Comparison of ENCODE assay signal across 8 mouse cellular contexts in the genomic region with DNA sequence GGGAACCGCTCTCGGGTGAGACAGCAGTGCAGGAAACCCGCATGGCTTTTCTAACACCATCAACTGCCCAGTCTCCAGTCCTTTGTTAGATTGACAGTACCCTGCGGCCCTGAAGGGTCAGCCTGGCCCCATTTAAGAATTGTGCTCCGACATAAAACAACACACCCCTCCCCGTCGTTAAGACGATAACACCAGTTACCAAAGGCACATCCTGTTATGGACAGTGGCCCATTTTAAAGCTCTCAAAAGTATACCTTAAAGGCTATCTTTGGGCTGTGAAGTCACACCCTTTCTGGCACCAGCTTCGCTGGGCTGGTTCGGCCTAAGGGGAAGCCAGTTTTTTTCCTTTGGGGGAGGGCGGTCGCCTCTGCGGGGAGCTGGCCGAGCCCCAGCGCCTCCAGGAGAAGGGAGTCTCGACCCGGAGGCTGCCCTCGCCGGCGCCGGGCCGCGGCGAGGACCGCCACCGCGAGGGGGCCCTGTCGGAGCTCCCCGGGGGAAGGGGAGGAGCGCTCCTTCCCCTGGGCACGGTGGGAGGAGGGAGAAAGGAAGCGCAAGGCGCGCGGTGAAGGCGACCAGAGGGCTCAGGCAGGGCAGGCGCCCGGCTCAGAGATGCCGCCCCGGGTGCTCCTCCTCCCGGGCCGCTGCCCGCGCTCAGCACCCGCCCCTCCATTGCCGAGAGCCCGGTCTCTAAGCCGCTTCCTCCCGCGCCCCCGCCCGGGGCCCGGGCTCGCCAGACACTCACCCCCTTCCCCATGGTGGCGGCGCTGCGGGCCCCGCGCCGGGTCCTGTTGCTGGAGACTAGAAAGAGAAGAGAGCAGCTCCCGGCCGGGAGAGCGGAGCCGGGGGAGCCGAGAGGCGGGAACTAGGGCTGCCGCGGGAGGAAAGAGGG. TPM values are rescaled to one million over a fixed set of nuclear protein-coding genes. Genes with fewer than 3 reads are reported as not detected.
DNase-seq lines count a peak whose midpoint lies in the region; ATAC-seq and TF ChIP-seq lines count a peak whose summit lies in the region.

No protein-coding gene starts in this region.

- peaks cover 25% of the 10 kb centered on the region for H3K27me3 ChIP-seq in E14TG2a.4 (ENCODE audit: insufficient read depth, low read length)
- H3K27me3 ChIP-seq in forebrain, embryonic 11.5 days (ENCODE audit: control insufficient read depth, insufficient read depth, low read length) = no peaks in the 10 kb centered on the region
- no peaks in the 10 kb centered on the region for H3K27me3 ChIP-seq in heart, embryonic 16.5 days (ENCODE audit: control insufficient read depth, insufficient read depth, low read length)
- H3K27me3 ChIP-seq in lung, embryonic 14.5 days (ENCODE audit: insufficient read depth, low read length) = no peaks in the 10 kb centered on the region

- peak; percentile 83 for ATAC-seq in forebrain, embryonic 11.5 days (replicated peaks; ENCODE audit: low FRiP score)
- ATAC-seq in heart, embryonic 16.5 days (replicated peaks; ENCODE audit: extremely low read depth, insufficient read depth, low FRiP score) = peak; percentile 80
- ATAC-seq in lung, embryonic 14.5 days (ENCODE audit: insufficient read depth) = peak; percentile 84
- peak; percentile 48 for ATAC-seq in neutrophil, adult 5-6 weeks (ENCODE audit: extremely low read depth, insufficient number of reproducible peaks, low FRiP score, poor library complexity, severe bottlenecking)

- H3K27ac ChIP-seq in forebrain, embryonic 11.5 days (ENCODE audit: low read depth, low read length) = peak overlapping the region; percentile 95
- peak overlapping the region; percentile 100 for H3K27ac ChIP-seq in heart, embryonic 16.5 days (ENCODE audit: low read length)
- H3K27ac ChIP-seq in lung, embryonic 14.5 days (ENCODE audit: low read depth) = peak overlapping the region; percentile 99

- DNase-seq in c-Kit-negative CD71-positive TER-119-positive erythroid progenitor cells, embryonic 14.5 days (ENCODE audit: low read depth, low spot score) = peak; percentile 65
- DNase-seq in forebrain, embryonic 11.5 days (ENCODE audit: low spot score) = peak; percentile 92
- DNase-seq in kidney, postnatal 36 days = peak; percentile 74 to 81
- DNase-seq in lung, embryonic 14.5 days = peak; percentile 91
- peak; percentile 88 for DNase-seq in thymus, postnatal 0 days (ENCODE audit: low spot score)

- WGBS in forebrain, embryonic 11.5 days = under 1% methylated on average over 44 of the region's 68 CpGs
- WGBS in heart, embryonic 16.5 days = under 1% methylated on average over 51 of the region's 68 CpGs
- under 1% methylated on average over 58 of the region's 68 CpGs for WGBS in lung, embryonic 14.5 days

- peaks cover 56% of the 10 kb centered on the region for H3K4me1 ChIP-seq in E14TG2a.4 (replicated peaks; ENCODE audit: low read depth, low read length)
- peaks cover 29% of the 10 kb centered on the region for H3K4me1 ChIP-seq in forebrain, embryonic 11.5 days (replicated peaks; ENCODE audit: control insufficient read depth, insufficient read depth, low read length)
- peaks cover 28% of the 10 kb centered on the region for H3K4me1 ChIP-seq in heart, embryonic 16.5 days (ENCODE audit: control insufficient read depth, insufficient read depth, low read length)
- peaks cover 30% of the 10 kb centered on the region for H3K4me1 ChIP-seq in lung, embryonic 14.5 days (ENCODE audit: insufficient read depth)

- H3K4me3 ChIP-seq in E14TG2a.4 (replicated peaks; ENCODE audit: low read length) = peak overlapping the region; percentile 97
- H3K4me3 ChIP-seq in forebrain, embryonic 11.5 days (ENCODE audit: low read depth, low read length) = peak overlapping the region; percentile 88
- peak overlapping the region; percentile 84 for H3K4me3 ChIP-seq in heart, embryonic 16.5 days (ENCODE audit: low read length)
- peak overlapping the region; percentile 94 for H3K4me3 ChIP-seq in lung, embryonic 14.5 days (ENCODE audit: low read depth, low read length)

- H3K9ac ChIP-seq in forebrain, embryonic 11.5 days (ENCODE audit: low read length) = peak overlapping the region; percentile 95
- H3K9ac ChIP-seq in heart, embryonic 16.5 days (ENCODE audit: low read length) = peak overlapping the region; percentile 100
- peak overlapping the region; percentile 95 for H3K9ac ChIP-seq in lung, embryonic 14.5 days

- no peak for TF ChIP-seq CTCF in E14TG2a.4 (conservative IDR thresholded peaks at IDR 0.05; ENCODE audit: low read length)
- peak; percentile 50 for TF ChIP-seq CTCF in lung, embryonic 14.5 days (IDR thresholded peaks at IDR 0.05; ENCODE audit: low read depth)

- H3K36me3 ChIP-seq in E14TG2a.4 (ENCODE audit: insufficient read depth, low read length) = peaks cover 9% of the 10 kb centered on the region
- H3K36me3 ChIP-seq in forebrain, embryonic 11.5 days (ENCODE audit: control insufficient read depth, insufficient read depth, low read length) = no peaks in the 10 kb centered on the region
- H3K36me3 ChIP-seq in heart, embryonic 16.5 days (ENCODE audit: control insufficient read depth, insufficient read depth) = no peaks in the 10 kb centered on the region
- no peaks in the 10 kb centered on the region for H3K36me3 ChIP-seq in lung, embryonic 14.5 days (ENCODE audit: insufficient read depth)

- no peaks in the 10 kb centered on the region for H3K9me3 ChIP-seq in E14TG2a.4 (ENCODE audit: low read length)
- no peaks in the 10 kb centered on the region for H3K9me3 ChIP-seq in forebrain, embryonic 11.5 days (ENCODE audit: control insufficient read depth, low read length)
- H3K9me3 ChIP-seq in heart, embryonic 16.5 days (replicated peaks; ENCODE audit: control insufficient read depth, low read length) = no peaks in the 10 kb centered on the region
- no peaks in the 10 kb centered on the region for H3K9me3 ChIP-seq in lung, embryonic 14.5 days (ENCODE audit: low read depth, low read length)

- peak overlapping the region; percentile 64 for H3K4me2 ChIP-seq in forebrain, embryonic 11.5 days (ENCODE audit: low read depth, low read length, severe bottlenecking)
- peak overlapping the region; percentile 88 for H3K4me2 ChIP-seq in heart, embryonic 16.5 days (ENCODE audit: low read depth, low read length)
- H3K4me2 ChIP-seq in lung, embryonic 14.5 days = peak overlapping the region; percentile 87

RNA-seq across cellular contexts. Expression of a gene that starts 0.6 kb away (rescaled TPM):
- polyA plus RNA-seq in forebrain, embryonic 11.5 days (2014; fragmentation: Nextera tagmentation; extraction: Ambion mirVana) = 121 and 122 TPM in 2 replicates
- polyA plus RNA-seq in heart, embryonic 16.5 days (2015; fragmentation: Nextera tagmentation; extraction: Ambion mirVana) = 328 and 335 TPM in 2 replicates
- polyA plus RNA-seq in lung, embryonic 14.5 days (2014; fragmentation: Nextera tagmentation; extraction: Ambion mirVana) = 150 and 155 TPM in 2 replicates
- total RNA-seq in neutrophil, adult 5-6 weeks (2017) = 72.3 and 75.5 TPM in 2 replicates
- 106 and 112 TPM in 2 replicates for polyA plus RNA-seq in thymus, postnatal 0 days (2015; fragmentation: Nextera tagmentation; extraction: Ambion mirVana)

Comparison
In these comparisons a context has a peak if more than half of its experiments do, and no peak if none do; other contexts are left out.
1. Peak in every context shown above with its lines: DNase-seq, ATAC-seq, H3K4me3 ChIP-seq and H3K27ac ChIP-seq.